Mouse (Mus musculus): ENCODE data around the gene Vcam1. TPM values are rescaled to one million over a fixed set of nuclear protein-coding genes. Genes with fewer than 3 reads are reported as not detected.

Vcam1 gene
- polyA plus RNA-seq, 1 experiment from 2014 or later = 41.7 TPM

DNA sequence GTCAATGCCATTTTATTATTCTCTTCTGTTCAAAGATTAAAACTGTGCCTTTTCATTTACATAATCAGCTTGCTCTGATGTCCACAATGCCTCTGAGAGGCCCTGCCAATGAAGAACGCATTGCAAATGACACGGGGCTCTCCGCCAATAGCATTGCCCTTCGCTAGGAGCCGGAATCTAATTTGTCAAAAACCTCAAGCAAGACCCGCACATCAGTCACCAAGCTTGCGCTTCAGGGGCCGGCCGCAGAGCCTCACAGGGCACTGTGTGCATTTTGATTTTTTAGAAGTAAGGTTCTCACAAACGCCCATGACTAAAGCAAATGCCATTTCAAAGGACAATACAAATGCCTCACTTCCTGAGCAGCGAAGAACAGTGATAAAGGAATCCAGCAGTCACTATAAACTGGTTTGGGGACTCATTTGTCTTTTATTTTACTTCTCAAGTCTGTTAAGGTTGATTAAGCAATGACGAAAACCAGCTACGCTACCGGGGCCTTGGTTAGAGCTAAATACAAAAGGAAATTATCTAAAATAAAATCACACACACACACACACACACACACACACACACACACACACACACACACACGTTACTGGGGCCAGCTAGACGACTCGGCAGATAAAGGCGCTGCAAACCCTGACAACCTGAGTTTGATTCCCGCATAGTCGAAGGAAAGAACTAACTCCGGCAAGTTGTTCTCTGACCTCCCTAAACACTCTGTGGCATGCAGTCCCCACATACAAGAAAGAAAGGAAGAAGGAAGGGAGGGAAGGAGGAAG is 24.4 kb downstream of the Vcam1 start:
- peak; percentile 81 for ATAC-seq (replicated peaks; ENCODE audit: low FRiP score)
- 19% methylated on average over 21 of the region's 21 CpGs for whole genome bisulfite sequencing
- Histone ChIP-seq H3K4me1 (peaks cover 8% of the 10 kb centered on the region; the same call in 1 of the 2 replicates), H3K9ac (no peak overlapping the region), H3K27me3 (no peaks in the 10 kb centered on the region), H3K9me3 (replicated peaks) (no peaks in the 10 kb centered on the region), H3K27ac (no peak overlapping the region), H3K4me2 (peak overlapping the region; percentile 51), H3K4me3 (replicated peaks) (peak overlapping the region; percentile 22), H3K36me3 (no peaks in the 10 kb centered on the region)

DNA sequence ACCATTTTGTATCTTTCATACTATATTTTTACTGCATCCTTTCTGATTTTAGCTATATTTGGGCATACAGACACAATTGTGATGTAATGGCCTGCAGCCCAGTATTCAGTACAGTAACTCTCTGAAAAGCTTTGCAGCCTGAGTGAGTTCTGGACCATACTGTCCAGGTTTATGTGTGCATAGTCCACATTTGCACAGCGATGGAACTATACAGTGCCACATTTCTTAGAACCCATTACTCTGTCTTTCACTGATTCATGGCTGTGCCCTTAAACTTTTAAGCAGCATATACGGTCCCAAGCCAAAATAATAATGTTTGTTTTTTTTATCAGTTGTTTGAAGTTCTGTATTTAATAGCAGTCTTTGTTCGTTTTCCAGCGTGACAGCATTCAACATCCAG is 25.2 kb downstream of the Vcam1 start:
- no peak overlapping the region for H3K9ac ChIP-seq
- H3K4me2 ChIP-seq = no peak overlapping the region
- no peaks in the 10 kb centered on the region for H3K36me3 ChIP-seq
- no peak for ATAC-seq (replicated peaks; ENCODE audit: low FRiP score)
- H3K27me3 ChIP-seq = no peaks in the 10 kb centered on the region
- peaks cover 8% of the 10 kb centered on the region; the same call in 1 of the 2 replicates for H3K4me1 ChIP-seq
- 63% methylated on average over 4 of the region's 4 CpGs for WGBS
- H3K9me3 ChIP-seq (replicated peaks) = no peaks in the 10 kb centered on the region
- no peak overlapping the region for H3K27ac ChIP-seq
- no peak overlapping the region for H3K4me3 ChIP-seq (replicated peaks)

DNA sequence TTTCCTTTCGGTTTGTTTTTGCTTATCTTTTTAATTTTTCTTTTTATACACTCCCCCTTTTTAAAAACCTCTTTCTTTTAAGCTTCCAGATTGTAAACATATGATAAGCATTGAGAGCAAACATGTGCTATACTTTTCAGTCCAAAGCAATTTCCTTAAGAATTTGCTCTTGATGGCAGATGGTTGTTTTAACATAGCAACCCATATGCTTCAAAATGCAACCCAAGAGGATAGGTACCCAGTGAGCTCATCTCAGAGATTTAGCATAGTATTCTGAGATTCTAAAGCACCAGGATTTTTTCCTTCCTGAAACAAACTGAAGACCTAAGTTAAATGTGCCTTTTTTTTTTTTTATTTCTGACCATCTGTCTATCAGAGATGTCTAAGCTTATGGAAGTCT is 28.6 kb downstream of the Vcam1 start:
- Histone ChIP-seq H3K4me1 (peaks cover 8% of the 10 kb centered on the region; the same call in 1 of the 2 replicates), H3K4me3 (replicated peaks) (no peak overlapping the region), H3K9me3 (replicated peaks) (no peaks in the 10 kb centered on the region), H3K4me2 (no peak overlapping the region), H3K27ac (no peak overlapping the region), H3K36me3 (no peaks in the 10 kb centered on the region), H3K27me3 (no peaks in the 10 kb centered on the region), H3K9ac (no peak overlapping the region)
- no peak for ATAC-seq (replicated peaks; ENCODE audit: low FRiP score)
- WGBS = 60% methylated on average over 1 of the region's 1 CpGs

DNA sequence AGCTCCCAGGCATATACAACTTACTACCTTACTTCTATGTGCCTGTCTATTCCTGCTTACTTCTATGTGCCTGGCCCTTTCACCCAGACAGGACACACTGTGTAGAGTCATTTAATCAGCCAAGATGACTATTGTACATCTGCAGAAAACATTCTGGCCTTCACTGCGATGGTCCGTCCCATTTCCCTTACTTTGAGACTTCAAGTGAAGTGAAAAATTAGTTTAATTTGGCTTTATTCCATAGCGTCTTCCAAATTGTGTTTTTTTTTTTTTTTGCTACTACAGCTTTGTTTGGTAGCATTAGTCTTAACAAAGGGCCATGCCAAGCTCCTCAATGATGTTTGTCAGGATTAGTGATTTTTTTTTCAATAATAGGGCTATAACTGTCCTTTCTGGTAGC is 33.6 kb downstream of the Vcam1 start:
- no peak for ATAC-seq (replicated peaks; ENCODE audit: low FRiP score)
- WGBS = 55% methylated on average over 3 of the region's 3 CpGs

DNA sequence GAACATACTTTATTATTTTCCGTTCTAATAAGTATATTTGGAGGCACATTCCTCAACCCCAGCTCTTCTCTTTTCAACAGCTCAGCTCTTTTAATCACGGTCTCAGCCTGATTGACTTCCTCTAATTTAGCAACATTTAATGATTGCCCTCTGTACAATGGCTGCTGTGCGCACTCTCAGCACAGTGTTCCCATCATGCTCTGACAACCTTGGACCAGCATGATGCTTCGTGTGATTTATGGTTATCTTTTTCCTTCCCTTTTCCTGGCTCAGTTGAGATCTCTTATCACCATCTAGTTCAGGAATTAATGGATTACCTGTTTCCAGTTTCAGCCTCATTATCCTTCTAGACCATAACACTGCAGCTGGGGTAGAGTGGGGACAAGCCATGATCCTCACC is 34.2 kb downstream of the Vcam1 start:
- ATAC-seq (replicated peaks; ENCODE audit: low FRiP score) = no peak
- WGBS = 75% methylated on average over 4 of the region's 4 CpGs
- Histone ChIP-seq H3K4me1 (no peaks in the 10 kb centered on the region), H3K4me2 (no peak overlapping the region), H3K36me3 (no peaks in the 10 kb centered on the region), H3K4me3 (replicated peaks) (no peak overlapping the region), H3K9me3 (replicated peaks) (0 out of 2 replicates have a peak, but pooled peaks cover 5% of the 10 kb centered on the region), H3K9ac (no peak overlapping the region), H3K27ac (no peak overlapping the region), H3K27me3 (no peaks in the 10 kb centered on the region)

More for the DNA sequence above, 33.6 kb downstream of the Vcam1 start:
- Histone ChIP-seq H3K9me3 (replicated peaks) (0 out of 2 replicates have a peak, but pooled peaks cover 5% of the 10 kb centered on the region), H3K4me3 (replicated peaks) (no peak overlapping the region), H3K27ac (no peak overlapping the region), H3K9ac (no peak overlapping the region), H3K4me1 (no peaks in the 10 kb centered on the region), H3K4me2 (no peak overlapping the region), H3K27me3 (no peaks in the 10 kb centered on the region), H3K36me3 (no peaks in the 10 kb centered on the region)

DNA sequence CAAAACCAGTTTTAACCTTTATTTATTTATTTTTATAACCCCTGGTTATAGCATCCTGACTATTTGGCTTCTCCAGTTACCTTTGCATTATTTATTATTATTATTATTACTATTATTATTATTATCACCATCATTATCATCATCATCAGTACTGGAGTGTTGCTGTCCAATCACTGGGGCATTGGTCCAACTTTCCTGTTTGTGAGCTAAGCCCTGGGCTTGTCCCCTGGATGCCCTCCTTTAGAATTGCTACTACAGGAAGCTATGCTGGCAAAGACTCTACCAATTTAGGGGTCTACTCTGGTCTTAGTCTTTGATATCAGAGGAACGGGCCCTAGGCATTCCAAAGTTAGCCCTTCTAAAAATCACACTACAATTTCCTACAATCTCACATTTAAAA is 34.6 kb downstream of the Vcam1 start:
- Histone ChIP-seq H3K9ac (no peak overlapping the region), H3K4me1 (no peaks in the 10 kb centered on the region), H3K27me3 (no peaks in the 10 kb centered on the region), H3K36me3 (no peaks in the 10 kb centered on the region), H3K4me3 (replicated peaks) (no peak overlapping the region), H3K9me3 (replicated peaks) (0 out of 2 replicates have a peak, but pooled peaks cover 5% of the 10 kb centered on the region), H3K27ac (no peak overlapping the region), H3K4me2 (no peak overlapping the region)
- no peak for ATAC-seq (replicated peaks; ENCODE audit: low FRiP score)
- WGBS = 78% methylated on average over 1 of the region's 1 CpGs

DNA sequence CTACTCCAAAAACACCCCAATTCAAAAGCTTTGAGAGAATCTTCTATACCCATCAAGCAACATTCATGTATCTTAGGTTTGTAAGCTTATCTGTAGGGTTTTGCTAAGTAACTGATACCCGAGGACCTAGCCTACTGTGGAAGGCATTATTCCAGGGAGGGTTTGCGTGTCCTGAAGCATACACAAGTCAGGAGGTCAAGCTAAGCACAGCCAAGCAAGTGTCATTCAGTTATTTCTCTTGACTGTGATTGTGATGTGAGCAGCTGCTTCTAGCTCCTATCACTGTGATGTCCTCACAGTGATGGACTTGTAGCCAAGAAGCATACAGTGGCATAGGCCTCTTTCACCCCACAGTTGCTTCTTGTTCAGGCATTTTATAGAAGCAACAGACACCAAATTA is 35.2 kb downstream of the Vcam1 start:
- WGBS = 63% methylated on average over 2 of the region's 2 CpGs
- Histone ChIP-seq H3K36me3 (no peaks in the 10 kb centered on the region), H3K4me1 (no peaks in the 10 kb centered on the region), H3K4me2 (no peak overlapping the region), H3K27ac (no peak overlapping the region), H3K9ac (no peak overlapping the region), H3K27me3 (no peaks in the 10 kb centered on the region), H3K4me3 (replicated peaks) (no peak overlapping the region), H3K9me3 (replicated peaks) (0 out of 2 replicates have a peak, but pooled peaks cover 5% of the 10 kb centered on the region)
- no peak for ATAC-seq (replicated peaks; ENCODE audit: low FRiP score)

DNA sequence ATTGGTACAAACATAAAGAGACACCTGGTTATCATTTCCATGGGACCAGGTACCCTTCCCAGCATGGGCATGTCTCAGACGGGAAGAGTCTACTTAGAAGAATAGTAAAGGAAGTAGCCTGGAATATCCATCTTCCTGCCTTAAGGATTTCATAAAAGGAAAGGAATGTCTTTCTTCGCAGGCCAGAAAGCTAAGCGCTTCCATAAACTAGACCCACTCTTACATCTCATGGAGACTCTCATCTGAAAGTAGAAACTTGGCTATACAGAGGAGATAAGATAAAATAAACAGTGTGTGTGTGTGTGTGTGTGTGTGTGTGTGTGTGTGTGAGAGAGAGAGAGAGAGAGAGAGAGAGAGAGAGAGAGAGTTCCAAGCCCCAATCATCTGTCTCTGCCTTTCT is 36.9 kb downstream of the Vcam1 start:
- no peaks in the 10 kb centered on the region for H3K36me3 ChIP-seq
- peaks cover 13% of the 10 kb centered on the region for H3K9me3 ChIP-seq (replicated peaks)
- WGBS = 86% methylated on average over 3 of the region's 3 CpGs
- H3K27me3 ChIP-seq = no peaks in the 10 kb centered on the region
- no peak overlapping the region for H3K9ac ChIP-seq
- no peak for ATAC-seq (replicated peaks; ENCODE audit: low FRiP score)
- H3K4me3 ChIP-seq (replicated peaks) = no peak overlapping the region
- no peaks in the 10 kb centered on the region for H3K4me1 ChIP-seq
- no peak overlapping the region for H3K27ac ChIP-seq
- H3K4me2 ChIP-seq = no peak overlapping the region

DNA sequence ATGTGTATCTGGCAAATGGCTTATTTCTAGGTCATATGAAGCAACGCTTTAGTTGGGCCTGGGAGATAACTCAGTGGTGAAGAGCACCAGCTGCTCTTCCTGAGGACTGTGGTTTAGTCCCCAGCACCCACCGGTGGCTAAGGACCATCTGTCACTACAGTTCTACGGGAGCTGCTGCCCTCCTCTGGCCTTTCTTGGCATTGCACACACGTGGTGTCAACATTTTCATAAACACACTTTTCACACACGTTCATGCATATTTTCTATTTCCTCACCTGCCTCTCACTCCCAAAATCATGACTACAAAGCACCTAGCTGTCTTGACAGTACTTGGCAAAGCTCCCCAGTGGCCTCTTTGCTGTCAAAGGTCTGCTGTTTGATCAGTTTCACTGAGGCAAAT is 37.8 kb downstream of the Vcam1 start:
- no peaks in the 10 kb centered on the region for H3K36me3 ChIP-seq
- no peak overlapping the region for H3K4me3 ChIP-seq (replicated peaks)
- H3K27ac ChIP-seq = no peak overlapping the region
- WGBS = 91% methylated on average over 5 of the region's 5 CpGs
- peaks cover 13% of the 10 kb centered on the region for H3K9me3 ChIP-seq (replicated peaks)
- H3K4me2 ChIP-seq = no peak overlapping the region
- no peaks in the 10 kb centered on the region for H3K4me1 ChIP-seq
- no peak overlapping the region for H3K9ac ChIP-seq
- ATAC-seq (replicated peaks; ENCODE audit: low FRiP score) = no peak
- H3K27me3 ChIP-seq = no peaks in the 10 kb centered on the region

DNA sequence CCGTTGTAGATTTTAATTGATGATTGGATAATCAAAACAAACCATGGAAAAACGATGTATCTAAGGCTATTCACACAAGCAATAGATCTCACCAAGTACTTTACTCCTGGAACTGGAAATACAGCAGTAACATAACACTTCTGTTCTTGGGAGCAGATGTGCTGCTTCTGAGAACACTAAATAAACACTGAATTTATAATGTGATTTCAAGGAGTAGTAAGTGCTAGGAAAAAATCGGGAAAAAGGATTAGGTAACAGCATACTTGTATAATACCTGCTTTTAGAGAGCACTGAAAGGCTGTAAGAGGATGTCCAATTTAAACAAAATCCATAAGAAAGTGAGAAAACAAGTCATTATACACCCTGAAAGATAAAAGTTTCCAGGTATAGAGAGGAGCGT is 43.5 kb downstream of the Vcam1 start:
- ATAC-seq (replicated peaks; ENCODE audit: low FRiP score) = no peak
- H3K9me3 ChIP-seq (replicated peaks) = peaks cover 8% of the 10 kb centered on the region
- H3K9ac ChIP-seq = no peak overlapping the region
- H3K4me1 ChIP-seq = peaks cover 2% of the 10 kb centered on the region; the same call in 1 of the 2 replicates
- 48% methylated on average over 4 of the region's 4 CpGs for WGBS
- no peak overlapping the region for H3K4me2 ChIP-seq
- H3K27ac ChIP-seq = no peak overlapping the region
- H3K36me3 ChIP-seq = no peaks in the 10 kb centered on the region
- H3K27me3 ChIP-seq = no peaks in the 10 kb centered on the region
- H3K4me3 ChIP-seq (replicated peaks) = no peak overlapping the region

DNA sequence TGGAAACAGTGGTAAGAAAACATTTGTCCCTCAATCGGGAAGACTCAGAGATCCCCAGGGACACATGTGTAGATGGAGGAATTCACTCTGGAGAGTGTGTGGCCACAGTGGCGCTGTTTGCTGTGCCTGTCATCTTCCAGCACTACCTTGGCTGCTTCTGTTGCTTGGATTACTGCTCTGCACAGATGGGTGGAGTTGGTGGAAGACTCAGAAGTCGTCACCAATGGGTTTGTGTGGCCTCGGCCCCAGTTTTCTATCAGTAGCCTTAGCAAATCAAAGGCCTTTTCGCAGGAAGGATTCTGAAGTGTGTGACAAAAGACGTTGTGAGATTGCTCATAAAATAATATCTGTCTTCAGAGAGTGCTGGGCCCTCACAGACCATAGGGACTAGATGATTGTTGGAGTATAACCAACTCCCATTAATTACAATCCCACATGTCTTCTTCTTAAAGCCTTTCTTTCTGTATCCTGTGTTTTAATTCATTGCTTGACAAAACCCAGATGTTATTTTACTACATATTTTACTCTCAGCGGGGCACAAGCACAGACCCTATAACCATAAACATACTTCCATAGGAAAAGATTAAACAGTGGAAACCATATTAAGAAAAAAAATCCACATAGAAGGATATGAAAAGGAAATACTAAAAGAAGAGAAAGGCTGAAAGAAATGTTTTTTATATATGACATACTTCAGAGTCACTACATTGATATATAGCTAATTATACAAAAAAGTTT is 48.4 kb downstream of the Vcam1 start:
- Histone ChIP-seq H3K9ac (no peak overlapping the region), H3K4me3 (replicated peaks) (no peak overlapping the region), H3K4me2 (peak overlapping the region; percentile 12; the same call in 1 of the 2 replicates), H3K36me3 (no peaks in the 10 kb centered on the region), H3K27ac (peak overlapping the region; percentile 83), H3K27me3 (no peaks in the 10 kb centered on the region), H3K9me3 (replicated peaks) (no peaks in the 10 kb centered on the region), H3K4me1 (peaks cover 8% of the 10 kb centered on the region)
- peak; percentile 61 for ATAC-seq (replicated peaks; ENCODE audit: low FRiP score)
- WGBS = 44% methylated on average over 7 of the region's 7 CpGs

DNA sequence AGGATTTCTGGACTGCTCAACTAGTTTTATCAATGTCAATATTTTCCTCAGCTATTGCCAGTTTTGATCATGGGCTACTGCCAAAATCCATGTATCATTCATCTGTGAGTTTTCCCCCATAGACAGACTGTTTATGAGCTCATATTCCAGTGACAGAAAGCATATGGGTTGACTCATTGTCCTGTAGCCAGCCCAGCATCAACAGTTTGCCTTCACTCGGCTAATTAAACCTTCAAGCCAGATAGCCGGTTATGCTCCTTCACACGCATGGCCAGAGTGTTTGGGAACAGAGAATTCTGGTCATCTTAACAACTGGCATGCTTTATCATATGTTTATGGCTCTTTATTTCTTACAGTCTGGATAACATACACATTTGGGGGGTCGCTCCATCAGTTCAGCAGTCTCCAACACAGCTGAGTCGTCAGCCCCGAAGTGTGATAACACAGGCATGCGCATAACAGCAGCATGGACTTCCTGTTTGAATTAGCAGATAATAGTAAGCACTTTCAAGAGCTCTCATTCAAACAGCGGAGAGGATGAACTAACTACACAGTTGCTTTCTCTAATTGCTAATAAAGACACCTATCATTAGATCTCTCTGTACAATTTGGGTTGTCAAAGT is 49.2 kb downstream of the Vcam1 start:
- H3K4me1 ChIP-seq = peaks cover 8% of the 10 kb centered on the region
- H3K27me3 ChIP-seq = no peaks in the 10 kb centered on the region
- no peaks in the 10 kb centered on the region for H3K36me3 ChIP-seq
- no peak overlapping the region for H3K4me2 ChIP-seq
- no peak overlapping the region for H3K9ac ChIP-seq
- peak; percentile 83 for ATAC-seq (replicated peaks; ENCODE audit: low FRiP score)
- 55% methylated on average over 8 of the region's 8 CpGs for WGBS
- no peaks in the 10 kb centered on the region for H3K9me3 ChIP-seq (replicated peaks)
- no peak overlapping the region for H3K4me3 ChIP-seq (replicated peaks)
- peak overlapping the region; percentile 83 for H3K27ac ChIP-seq

Measured in kidney, embryonic 15.5 days (tissue).